ENCODE assay signal across 32 mouse cellular contexts in the genomic region with DNA sequence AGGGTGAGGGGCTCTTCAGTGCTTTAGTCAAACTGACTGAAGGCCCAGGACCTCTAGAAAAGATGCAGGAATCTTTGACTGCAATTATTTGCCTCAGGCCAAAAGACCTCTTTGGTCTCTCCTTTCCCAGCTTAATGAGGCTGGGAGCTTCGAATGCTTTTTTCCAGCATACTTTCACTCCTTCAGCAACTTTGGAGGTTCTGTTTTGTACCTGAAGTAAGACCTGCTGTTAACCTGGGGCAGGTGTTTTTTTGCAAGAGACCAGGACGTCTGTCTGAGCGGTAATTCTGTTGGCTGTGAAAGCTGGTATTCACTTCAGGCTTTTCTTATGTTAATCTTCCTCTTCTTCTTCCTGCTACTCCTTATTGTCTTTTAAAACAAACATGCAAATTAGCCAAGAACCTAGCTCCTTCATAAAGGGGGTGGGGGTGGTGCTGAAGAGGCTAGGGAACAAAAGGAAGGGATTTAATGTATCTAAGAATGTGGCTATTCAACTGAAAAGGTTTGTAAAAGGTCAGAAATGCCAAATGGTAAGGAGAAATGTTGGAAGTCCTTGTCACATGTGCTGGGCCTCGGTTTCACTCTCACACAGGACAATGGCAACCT. TPM values are rescaled to one million over a fixed set of nuclear protein-coding genes. Genes with fewer than 3 reads are reported as not detected.
DNase-seq lines count a peak whose midpoint lies in the region; ATAC-seq and TF ChIP-seq lines count a peak whose summit lies in the region.
"Had no signal": no experiment of that assay in that cellular context is flagged by ENCODE, and none has a peak within 500 bp of the region (broad histone marks: within the 10 kb centered on the region; RNA-seq: fewer than 3 reads in every experiment).

No protein-coding gene starts in this region.

- H3K4me3 ChIP-seq in forebrain, embryonic 11.5 days (ENCODE audit: low read depth, low read length) = no peak overlapping the region
- no peak overlapping the region for H3K4me3 ChIP-seq in forebrain, embryonic 14.5 days (ENCODE audit: low read depth, low read length)
- no peak overlapping the region for H3K4me3 ChIP-seq in midbrain, embryonic 10.5 days
- H3K4me3 ChIP-seq in midbrain, embryonic 13.5 days (replicated peaks) = no peak overlapping the region
- H3K4me3 ChIP-seq in ES-Bruce4 (ENCODE audit: low read depth, low read length) = no peak overlapping the region
- H3K4me3 ChIP-seq: gastrocnemius, adult 2 months had no signal

- H3K9me3 ChIP-seq in forebrain, embryonic 11.5 days (ENCODE audit: control insufficient read depth, low read length) = no peaks in the 10 kb centered on the region
- no peaks in the 10 kb centered on the region for H3K9me3 ChIP-seq in forebrain, embryonic 14.5 days (replicated peaks; ENCODE audit: control insufficient read depth, low read length)
- H3K9me3 ChIP-seq in midbrain, embryonic 10.5 days (replicated peaks) = 0 out of 2 replicates have a peak, but pooled peaks cover 3% of the 10 kb centered on the region
- H3K9me3 ChIP-seq in midbrain, embryonic 13.5 days = no peaks in the 10 kb centered on the region
- H3K9me3 ChIP-seq in ES-Bruce4 (replicated peaks; ENCODE audit: control insufficient read depth, insufficient read depth, low read length, poor library complexity, severe bottlenecking) = no peaks in the 10 kb centered on the region

- TF ChIP-seq CTCF in ES-Bruce4 (IDR thresholded peaks at IDR 0.05; ENCODE audit: low read depth, low read length) = no peak

- no peak for TF ChIP-seq POLR2A in ES-Bruce4 (IDR thresholded peaks at IDR 0.05; ENCODE audit: insufficient read depth, low read length)

- TF ChIP-seq EP300 in ES-Bruce4 (IDR thresholded peaks at IDR 0.05; ENCODE audit: insufficient read depth, low read depth, low read length) = no peak

- no peak overlapping the region for H3K9ac ChIP-seq in forebrain, embryonic 11.5 days (ENCODE audit: low read length)
- no peak overlapping the region for H3K9ac ChIP-seq in forebrain, embryonic 14.5 days (ENCODE audit: low read length)
- no peak overlapping the region for H3K9ac ChIP-seq in midbrain, embryonic 13.5 days (replicated peaks)
- H3K9ac ChIP-seq in ES-Bruce4 (ENCODE audit: low read depth, poor library complexity, severe bottlenecking) = no peak overlapping the region
- H3K9ac ChIP-seq: liver, embryonic 14.5 days had no signal

- peaks cover 7% of the 10 kb centered on the region; the same call in 1 of the 2 replicates for H3K4me1 ChIP-seq in forebrain, embryonic 11.5 days (replicated peaks; ENCODE audit: control insufficient read depth, insufficient read depth, low read length)
- H3K4me1 ChIP-seq in forebrain, embryonic 14.5 days (ENCODE audit: control insufficient read depth, insufficient read depth, low read length) = peaks cover 8% of the 10 kb centered on the region
- H3K4me1 ChIP-seq in midbrain, embryonic 10.5 days = peaks cover 34% of the 10 kb centered on the region
- peaks cover 10% of the 10 kb centered on the region for H3K4me1 ChIP-seq in midbrain, embryonic 13.5 days (replicated peaks)
- peaks cover 7% of the 10 kb centered on the region for H3K4me1 ChIP-seq in ES-Bruce4 (ENCODE audit: control insufficient read depth, insufficient read depth, low read length)

- H3K4me2 ChIP-seq in forebrain, embryonic 11.5 days (ENCODE audit: low read depth, low read length, severe bottlenecking) = no peak overlapping the region
- H3K4me2 ChIP-seq in forebrain, embryonic 14.5 days (ENCODE audit: low read length) = no peak overlapping the region
- no peak overlapping the region for H3K4me2 ChIP-seq in midbrain, embryonic 13.5 days (replicated peaks)
- H3K4me2 ChIP-seq: heart, embryonic 11.5 days had no signal

- no peaks in the 10 kb centered on the region; the same call in none of the 2 replicates for H3K27me3 ChIP-seq in forebrain, embryonic 11.5 days (ENCODE audit: control insufficient read depth, insufficient read depth, low read length)
- no peaks in the 10 kb centered on the region for H3K27me3 ChIP-seq in forebrain, embryonic 14.5 days (replicated peaks; ENCODE audit: control insufficient read depth, insufficient read depth, low read length)
- peaks cover 62% of the 10 kb centered on the region for H3K27me3 ChIP-seq in midbrain, embryonic 10.5 days (ENCODE audit: low read depth, poor library complexity, severe bottlenecking)
- peaks cover 57% of the 10 kb centered on the region for H3K27me3 ChIP-seq in midbrain, embryonic 13.5 days
- no peaks in the 10 kb centered on the region for H3K27me3 ChIP-seq in ES-Bruce4 (ENCODE audit: control insufficient read depth, insufficient read depth, low read length, poor library complexity, severe bottlenecking)

- DNase-seq in forebrain, embryonic 11.5 days (ENCODE audit: low spot score) = no peak
- no peak for DNase-seq in forebrain, embryonic 14.5 days (ENCODE audit: low spot score)
- DNase-seq in midbrain, embryonic 10.5 days (ENCODE audit: low spot score) = no peak
- peak; percentile 96 for DNase-seq in ZHBTc4 (ENCODE audit: low read depth, low spot score)
- DNase-seq in adrenal gland, adult (ENCODE audit: inconsistent age in 2 of 2, low spot score in 1 of 2) = no peak
- DNase-seq in adrenal gland, adult 18-20 months (ENCODE audit: low spot score in 2 of 2) = no peak
- DNase-seq: adrenal gland, adult 2 months; adrenal gland, postnatal 36 days; cerebellum, adult 18-20 months; cerebellum, postnatal 10 days; gastrocnemius, adult 2 months; gastrocnemius, postnatal 36 days; heart, adult 18-20 months; heart, postnatal 36 days; kidney, adult 8-10 months; kidney, postnatal 4 days; liver; lung, adult 2 months; lung, postnatal 10 days; right cerebral cortex, adult 18-20 months; right cerebral cortex, postnatal 4 days; thymus, adult 2 months; thymus, postnatal 36 days had no signal

- peak; percentile 39; the same call in 1 of the 2 replicates for ATAC-seq in forebrain, embryonic 11.5 days (replicated peaks; ENCODE audit: low FRiP score)
- no peak for ATAC-seq in forebrain, embryonic 14.5 days
- no peak for ATAC-seq in midbrain, embryonic 13.5 days
- ATAC-seq: intestine, embryonic 16.5 days had no signal

- 4% methylated on average over 4 of the region's 4 CpGs for WGBS in forebrain, embryonic 11.5 days
- WGBS in forebrain, embryonic 14.5 days = 5% methylated on average over 4 of the region's 4 CpGs
- 11% methylated on average over 4 of the region's 4 CpGs for WGBS in midbrain, embryonic 10.5 days
- whole genome bisulfite sequencing in midbrain, embryonic 13.5 days = 3% methylated on average over 4 of the region's 4 CpGs

- peak overlapping the region; percentile 39; the same call in 1 of the 2 replicates for H3K27ac ChIP-seq in forebrain, embryonic 11.5 days (ENCODE audit: low read depth, low read length)
- H3K27ac ChIP-seq in forebrain, embryonic 14.5 days (ENCODE audit: low read depth, low read length) = no peak overlapping the region
- peak overlapping the region; percentile 61 for H3K27ac ChIP-seq in midbrain, embryonic 10.5 days (replicated peaks)
- H3K27ac ChIP-seq in midbrain, embryonic 13.5 days = no peak overlapping the region
- H3K27ac ChIP-seq in ES-Bruce4 (ENCODE audit: insufficient read depth, low read length) = peak overlapping the region; percentile 99
- H3K27ac ChIP-seq: gastrocnemius, adult 2 months; kidney, postnatal 0 days; liver, embryonic 14.5 days had no signal

- no peaks in the 10 kb centered on the region for H3K36me3 ChIP-seq in forebrain, embryonic 11.5 days (ENCODE audit: control insufficient read depth, insufficient read depth, low read length)
- H3K36me3 ChIP-seq in forebrain, embryonic 14.5 days (ENCODE audit: control insufficient read depth, insufficient read depth, low read length) = no peaks in the 10 kb centered on the region
- H3K36me3 ChIP-seq in midbrain, embryonic 10.5 days = peaks cover 4% of the 10 kb centered on the region; the same call in 1 of the 2 replicates
- H3K36me3 ChIP-seq in midbrain, embryonic 13.5 days = no peaks in the 10 kb centered on the region
- no peaks in the 10 kb centered on the region for H3K36me3 ChIP-seq in ES-Bruce4 (ENCODE audit: control insufficient read depth, insufficient read depth, low read length, poor library complexity, severe bottlenecking)

RNA-seq across cellular contexts. Expression of gene Gm5089, which starts 34.6 kb away (rescaled TPM):
- 1.7 and 2.4 TPM in 2 replicates for polyA plus RNA-seq in forebrain, embryonic 11.5 days (2014; fragmentation: Nextera tagmentation; extraction: Ambion mirVana)
- polyA plus RNA-seq in forebrain, embryonic 14.5 days (2014; fragmentation: Nextera tagmentation; extraction: Ambion mirVana) = 0.25 and 0.33 TPM in 2 replicates
- polyA plus RNA-seq in midbrain, embryonic 10.5 days (2016; fragmentation: Nextera tagmentation; extraction: Ambion mirVana) = 0.82 and 1.3 TPM in 2 replicates
- 1.1 and 2.3 TPM in 2 replicates for polyA plus RNA-seq in midbrain, embryonic 13.5 days (2015; fragmentation: Nextera tagmentation; extraction: Ambion mirVana)
- polyA plus RNA-seq in ES-Bruce4 (2011; ENCODE audit: insufficient read depth, insufficient read length, low read depth, missing spikeins) = 0.33 and 0.40 TPM in 2 replicates
- total RNA-seq in adrenal gland, adult 18-20 months (2021) = not detected
- total RNA-seq: adrenal gland, adult 2 months; adrenal gland, postnatal 36 days; gastrocnemius, adult 2 months; gastrocnemius, postnatal 36 days; heart, adult 18-20 months; heart, postnatal 36 days had no signal
- polyA plus RNA-seq: adrenal gland, adult 2 months; embryonic facial prominence, embryonic 11.5 days; heart, embryonic 11.5 days; heart, embryonic 16.5 days; intestine, embryonic 16.5 days; kidney, postnatal 0 days; liver, embryonic 14.5 days; lung, adult 2 months; spleen, adult 2 months; thymus, adult 2 months had no signal

RNA-seq across cellular contexts. Expression of gene Zic5, which starts 49.2 kb away (rescaled TPM):
- polyA plus RNA-seq in forebrain, embryonic 11.5 days (2014; fragmentation: Nextera tagmentation; extraction: Ambion mirVana) = 28.6 and 30.0 TPM in 2 replicates
- 9.5 and 10.9 TPM in 2 replicates for polyA plus RNA-seq in forebrain, embryonic 14.5 days (2014; fragmentation: Nextera tagmentation; extraction: Ambion mirVana)
- polyA plus RNA-seq in midbrain, embryonic 10.5 days (2016; fragmentation: Nextera tagmentation; extraction: Ambion mirVana) = 13.6 and 15.3 TPM in 2 replicates
- 15.5 and 16.7 TPM in 2 replicates for polyA plus RNA-seq in midbrain, embryonic 13.5 days (2015; fragmentation: Nextera tagmentation; extraction: Ambion mirVana)
- 24.8 and 26.6 TPM in 2 replicates for polyA plus RNA-seq in ES-Bruce4 (2011; ENCODE audit: insufficient read depth, insufficient read length, low read depth, missing spikeins)
- not detected for total RNA-seq in adrenal gland, adult 18-20 months (2021)
- total RNA-seq: adrenal gland, adult 2 months; adrenal gland, postnatal 36 days; gastrocnemius, adult 2 months; gastrocnemius, postnatal 36 days; heart, adult 18-20 months; heart, postnatal 36 days had no signal
- polyA plus RNA-seq: heart, embryonic 16.5 days; intestine, embryonic 16.5 days; liver, embryonic 14.5 days; lung, adult 2 months; spleen, adult 2 months; thymus, adult 2 months had no signal

RNA-seq across cellular contexts. Expression of gene Zic2, which starts 59.0 kb away (rescaled TPM):
- 10.3 and 11.4 TPM in 2 replicates for polyA plus RNA-seq in forebrain, embryonic 11.5 days (2014; fragmentation: Nextera tagmentation; extraction: Ambion mirVana)
- 7.3 and 9.8 TPM in 2 replicates for polyA plus RNA-seq in forebrain, embryonic 14.5 days (2014; fragmentation: Nextera tagmentation; extraction: Ambion mirVana)
- polyA plus RNA-seq in midbrain, embryonic 10.5 days (2016; fragmentation: Nextera tagmentation; extraction: Ambion mirVana) = 5.7 and 6.4 TPM in 2 replicates
- 10.3 and 10.7 TPM in 2 replicates for polyA plus RNA-seq in midbrain, embryonic 13.5 days (2015; fragmentation: Nextera tagmentation; extraction: Ambion mirVana)
- 25.2 and 27.0 TPM in 2 replicates for polyA plus RNA-seq in ES-Bruce4 (2011; ENCODE audit: insufficient read depth, insufficient read length, low read depth, missing spikeins)
- not detected for total RNA-seq in adrenal gland, adult 18-20 months (2021)
- total RNA-seq: adrenal gland, adult 2 months; gastrocnemius, adult 2 months; gastrocnemius, postnatal 36 days; heart, adult 18-20 months; heart, postnatal 36 days had no signal
- polyA plus RNA-seq: heart, embryonic 16.5 days; intestine, embryonic 16.5 days; kidney, postnatal 0 days; lung, adult 2 months; spleen, adult 2 months; thymus, adult 2 months had no signal

Comparison
In these comparisons a context has a peak if more than half of its experiments do, and no peak if none do; other contexts are left out.
1. H3K27ac ChIP-seq: peak in forebrain, embryonic 11.5 days (single experiment), midbrain, embryonic 10.5 days (single experiment) and ES-Bruce4 (single experiment); none in forebrain, embryonic 14.5 days (single experiment) and midbrain, embryonic 13.5 days (single experiment).